In the genomic region with DNA sequence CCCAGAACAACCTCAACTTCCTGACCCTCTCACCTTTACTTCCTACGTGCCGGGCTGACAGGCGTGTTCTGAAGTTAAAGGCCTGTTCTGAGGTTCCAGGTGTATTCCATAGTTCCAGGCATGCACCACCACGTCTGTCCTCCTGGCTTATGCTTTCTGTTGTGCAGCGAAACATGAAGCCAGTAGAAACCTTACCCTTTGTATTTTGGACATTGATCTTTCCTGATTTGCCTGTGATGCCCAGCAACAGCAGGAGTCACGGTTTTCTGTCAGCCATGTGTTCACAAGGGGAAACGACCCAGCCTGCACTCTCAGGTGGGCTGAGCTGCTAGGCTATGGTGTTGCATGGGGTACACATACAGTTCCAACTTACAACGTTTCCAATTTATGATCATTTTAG, we compare ENCODE assay signal across 32 mouse cellular contexts. TPM values are rescaled to one million over a fixed set of nuclear protein-coding genes. Genes with fewer than 3 reads are reported as not detected.
"Had no signal": no experiment of that assay in that cellular context is flagged by ENCODE, and none has a peak within 500 bp of the region (broad histone marks: within the 10 kb centered on the region; RNA-seq: fewer than 3 reads in every experiment).

No protein-coding gene starts in this region.

- H3K4me3 ChIP-seq: embryonic facial prominence, embryonic 10.5 days; embryonic facial prominence, embryonic 12.5 days; embryonic facial prominence, embryonic 13.5 days; embryonic facial prominence, embryonic 15.5 days; erythroblast, embryonic 14.5 days; forebrain, embryonic 10.5 days; forebrain, embryonic 12.5 days; forebrain, embryonic 13.5 days; forebrain, embryonic 15.5 days; gastrocnemius, adult 2 months; heart, adult 2 months had no signal

- H3K9ac ChIP-seq: embryonic facial prominence, embryonic 12.5 days; embryonic facial prominence, embryonic 13.5 days; embryonic facial prominence, embryonic 15.5 days; forebrain, embryonic 12.5 days; forebrain, embryonic 13.5 days; forebrain, embryonic 15.5 days; forebrain, postnatal 0 days had no signal

- ATAC-seq: forebrain, embryonic 13.5 days; forebrain, embryonic 14.5 days; forebrain, embryonic 15.5 days; forebrain, embryonic 16.5 days; forebrain, postnatal 0 days had no signal

- H3K4me1 ChIP-seq: forebrain, embryonic 10.5 days; forebrain, embryonic 12.5 days; forebrain, embryonic 13.5 days; forebrain, embryonic 15.5 days had no signal

- H3K27me3 ChIP-seq: embryonic facial prominence, embryonic 12.5 days; embryonic facial prominence, embryonic 13.5 days; embryonic facial prominence, embryonic 15.5 days; forebrain, embryonic 12.5 days; forebrain, embryonic 13.5 days; forebrain, embryonic 15.5 days had no signal

- H3K9me3 ChIP-seq: embryonic facial prominence, embryonic 10.5 days; embryonic facial prominence, embryonic 12.5 days; embryonic facial prominence, embryonic 13.5 days; embryonic facial prominence, embryonic 15.5 days; forebrain, embryonic 10.5 days; forebrain, embryonic 12.5 days; forebrain, embryonic 13.5 days; forebrain, embryonic 15.5 days had no signal

- H3K36me3 ChIP-seq: embryonic facial prominence, embryonic 10.5 days; embryonic facial prominence, embryonic 12.5 days; embryonic facial prominence, embryonic 13.5 days; embryonic facial prominence, embryonic 15.5 days; forebrain, embryonic 10.5 days; forebrain, embryonic 12.5 days; forebrain, embryonic 15.5 days had no signal

- DNase-seq: cerebellum, adult 2 months; cerebellum, adult 8-10 months; cerebellum, adult 9-10 months; cerebellum, adult 9-11 months; cerebellum, postnatal 10 days; cerebellum, postnatal 14 days; cerebellum, postnatal 25 days; cerebellum, postnatal 36 days; embryo, embryonic 11 days; forebrain, postnatal 0 days; gastrocnemius, adult 2 months; gastrocnemius, postnatal 14 days; gastrocnemius, postnatal 25 days; gastrocnemius, postnatal 36 days; heart, adult 11 months; heart, adult 18-20 months; heart, adult 2 months had no signal

- H3K27ac ChIP-seq: embryonic facial prominence, embryonic 10.5 days; embryonic facial prominence, embryonic 12.5 days; embryonic facial prominence, embryonic 13.5 days; embryonic facial prominence, embryonic 15.5 days; forebrain, embryonic 10.5 days; forebrain, embryonic 12.5 days; forebrain, embryonic 13.5 days; forebrain, embryonic 15.5 days; gastrocnemius, adult 2 months; heart, adult 2 months had no signal

- H3K4me2 ChIP-seq: embryonic facial prominence, embryonic 12.5 days; embryonic facial prominence, embryonic 13.5 days; embryonic facial prominence, embryonic 15.5 days; forebrain, embryonic 12.5 days; forebrain, embryonic 13.5 days; forebrain, embryonic 15.5 days had no signal

RNA-seq across cellular contexts. Expression of gene Hspb3, which starts 35.9 kb away (rescaled TPM):
- total RNA-seq: common myeloid progenitor, adult 5-6 weeks; granulocyte monocyte progenitor cell, adult 5-6 weeks had no signal
- polyA plus RNA-seq: embryonic facial prominence, embryonic 10.5 days; erythroblast, embryonic 14.5 days; forebrain, embryonic 10.5 days; forebrain, embryonic 11.5 days; forebrain, embryonic 13.5 days; forebrain, embryonic 14.5 days; gonadal fat pad, adult 2 months had no signal
